Mouse (Mus musculus): ENCODE measurements around the gene Pdx1. TPM values are rescaled to one million over a fixed set of nuclear protein-coding genes. Genes with fewer than 3 reads are reported as not detected.

The Pdx1 gene
- polyA plus RNA-seq, 1 experiment from 2014 or later, result not detected

- no peak for DNase-seq (ENCODE audit: low read depth, low spot score)
- peaks cover 50% of the 10 kb centered on the region for H3K27me3 ChIP-seq
- in situ Hi-C loops (cut with MboI; ENCODE audit: low pct_unique_long_range_greater_than_20kb), result loop anchor here (5.0 kb wide), 1 partner anchor 74 kb away; no protein-coding TSS in a partner anchor
- no peak for TF ChIP-seq CTCF (IDR thresholded peaks at IDR 0.05)
- ATAC-seq, result no peak
- POLR2A ChIA-PET, result interaction anchor here (0.7 kb wide), 1 partner anchor 39 kb away, joined by 5 read pairs; no protein-coding TSS in a partner anchor
- CTCF ChIA-PET, result interaction anchor here (1.1 to 6.5 kb wide), 3 partner anchors 16 to 626 kb away, joined by 3 to 51 read pairs (median 3); no protein-coding TSS in a partner anchor
Measured at GRCm38 (mm10) chr5:147301781-147302070, 32.0 kb downstream of the Pdx1 start.

- no peak for DNase-seq (ENCODE audit: low read depth, low spot score)
- in situ Hi-C loops (cut with MboI; ENCODE audit: low pct_unique_long_range_greater_than_20kb), result loop anchor here (5.0 kb wide), 1 partner anchor 75 kb away; no protein-coding TSS in a partner anchor
- POLR2A ChIA-PET, result interaction anchor here (0.7 kb wide), 1 partner anchor 39 kb away, joined by 5 read pairs; no protein-coding TSS in a partner anchor
- TF ChIP-seq CTCF (IDR thresholded peaks at IDR 0.05), result no peak
- CTCF ChIA-PET, result interaction anchor here (1.5 to 6.5 kb wide), 2 partner anchors 15 to 627 kb away, joined by 3 to 51 read pairs; no protein-coding TSS in a partner anchor
- ATAC-seq, result no peak
- H3K27me3 ChIP-seq, result peaks cover 54% of the 10 kb centered on the region
Measured at GRCm38 (mm10) chr5:147302141-147302540, 32.4 kb downstream of the Pdx1 start.

- ChIA-PET CTCF (interaction anchor here (1.5 to 6.5 kb wide), 2 partner anchors 15 to 628 kb away, joined by 3 to 51 read pairs; no protein-coding TSS in a partner anchor), POLR2A (interaction anchor here (0.6 kb wide), 1 partner anchor 356 kb away, joined by 3 read pairs; no protein-coding TSS in a partner anchor)
- no peak for TF ChIP-seq CTCF (IDR thresholded peaks at IDR 0.05)
- ATAC-seq (no peak), DNase-seq (ENCODE audit: low read depth, low spot score) (no peak)
- in situ Hi-C loops (cut with MboI; ENCODE audit: low pct_unique_long_range_greater_than_20kb), result loop anchor here (5.0 kb wide), 1 partner anchor 76 kb away; no protein-coding TSS in a partner anchor
- H3K27me3 ChIP-seq, result peaks cover 59% of the 10 kb centered on the region
Measured at GRCm38 (mm10) chr5:147302746-147303400, 33.1 kb downstream of the Pdx1 start.

- peaks cover 68% of the 10 kb centered on the region for H3K27me3 ChIP-seq
- ChIA-PET POLR2A (no interaction called here), CTCF (interaction anchor here (1.0 kb wide), 1 partner anchor 14 kb away, joined by 3 read pairs; no protein-coding TSS in a partner anchor)
- DNase-seq (ENCODE audit: low read depth, low spot score) (no peak), ATAC-seq (no peak)
- TF ChIP-seq CTCF (IDR thresholded peaks at IDR 0.05), result no peak
- in situ Hi-C loops (cut with MboI; ENCODE audit: low pct_unique_long_range_greater_than_20kb), result loop anchor here (5.0 kb wide), 1 partner anchor 77 kb away; no protein-coding TSS in a partner anchor
Measured at GRCm38 (mm10) chr5:147304276-147305155, 34.8 kb downstream of the Pdx1 start.

GRCm38 (mm10) chr5:147305166-147305565 is 35.4 kb downstream of the Pdx1 start:
- ATAC-seq (no peak), DNase-seq (ENCODE audit: low read depth, low spot score) (no peak)
- CTCF ChIA-PET, result no interaction called here
- POLR2A ChIA-PET, result no interaction called here
- TF ChIP-seq CTCF (IDR thresholded peaks at IDR 0.05), result no peak
- in situ Hi-C loops (cut with MboI; ENCODE audit: low pct_unique_long_range_greater_than_20kb), result no loop called here
- H3K27me3 ChIP-seq, result peaks cover 68% of the 10 kb centered on the region

- ATAC-seq (peak; percentile 3), DNase-seq (ENCODE audit: low read depth, low spot score) (no peak)
- POLR2A ChIA-PET, result interaction anchor here (1.1 kb wide), 1 partner anchor 8 kb away, joined by 3 read pairs; no protein-coding TSS in a partner anchor
- in situ Hi-C loops (cut with MboI; ENCODE audit: low pct_unique_long_range_greater_than_20kb), result no loop called here
- peaks cover 68% of the 10 kb centered on the region for H3K27me3 ChIP-seq
- no peak for TF ChIP-seq CTCF (IDR thresholded peaks at IDR 0.05)
- CTCF ChIA-PET, result interaction anchor here (0.7 to 3.7 kb wide), 2 partner anchors 12 to 13 kb away, joined by 3 to 18 read pairs; no protein-coding TSS in a partner anchor
Measured at GRCm38 (mm10) chr5:147305856-147306637, 36.3 kb downstream of the Pdx1 start.

- in situ Hi-C loops (cut with MboI; ENCODE audit: low pct_unique_long_range_greater_than_20kb), result no loop called here
- ChIA-PET CTCF (interaction anchor here (0.7 to 3.7 kb wide), 3 partner anchors 8 to 12 kb away, joined by 3 to 18 read pairs (median 12); no protein-coding TSS in a partner anchor), POLR2A (interaction anchor here (1.1 kb wide), 1 partner anchor 9 kb away, joined by 3 read pairs; no protein-coding TSS in a partner anchor)
- peak; percentile 3 for ATAC-seq
- no peak for TF ChIP-seq CTCF (IDR thresholded peaks at IDR 0.05)
- H3K27me3 ChIP-seq, result peaks cover 69% of the 10 kb centered on the region
- DNase-seq (ENCODE audit: low read depth, low spot score), result no peak
Measured at GRCm38 (mm10) chr5:147306638-147307397, 37.1 kb downstream of the Pdx1 start, which contains the start of gene Cdx2. Gene Cdx2 (minus strand): TSS chr5:147307270.

GRCm38 (mm10) chr5:147307398-147307785 is 37.6 kb downstream of the Pdx1 start:
- peaks cover 63% of the 10 kb centered on the region for H3K27me3 ChIP-seq
- DNase-seq (ENCODE audit: low read depth, low spot score) (no peak), ATAC-seq (no peak)
- POLR2A ChIA-PET, result no interaction called here
- TF ChIP-seq CTCF (IDR thresholded peaks at IDR 0.05), result no peak
- in situ Hi-C loops (cut with MboI; ENCODE audit: low pct_unique_long_range_greater_than_20kb), result no loop called here
- CTCF ChIA-PET, result interaction anchor here (0.7 to 3.7 kb wide), 3 partner anchors 8 to 11 kb away, joined by 3 to 18 read pairs (median 12); no protein-coding TSS in a partner anchor

- TF ChIP-seq CTCF (IDR thresholded peaks at IDR 0.05), result no peak
- H3K27me3 ChIP-seq, result peaks cover 58% of the 10 kb centered on the region
- ATAC-seq (no peak), DNase-seq (ENCODE audit: low read depth, low spot score) (no peak)
- CTCF ChIA-PET, result interaction anchor here (2.6 to 3.7 kb wide), 2 partner anchors 10 kb away, joined by 12 to 18 read pairs; no protein-coding TSS in a partner anchor
- POLR2A ChIA-PET, result interaction anchor here (1.2 kb wide), 1 partner anchor 12 kb away, joined by 3 read pairs; no protein-coding TSS in a partner anchor
- in situ Hi-C loops (cut with MboI; ENCODE audit: low pct_unique_long_range_greater_than_20kb), result no loop called here
Measured at GRCm38 (mm10) chr5:147308451-147308850, 38.7 kb downstream of the Pdx1 start.
